Mouse (Mus musculus): ENCODE data around the gene Grhl1.

GRCm38 (mm10) chr12:24661100-24661499 is 89.0 kb downstream of the Grhl1 start:
- TF ChIP-seq POLR2A (IDR thresholded peaks at IDR 0.05; ENCODE audit: insufficient read depth, low read length) (no peak), CTCF (IDR thresholded peaks at IDR 0.05; ENCODE audit: low read depth, low read length) (no peak)
